Mouse (Mus musculus) thymus, adult 2 months (tissue): ENCODE data around the gene Adgre5.

Experiments used
- CTCF ChIP-seq: fragments of 200-500 bp; IDR thresholded peaks from 2 replicates; pipeline ENCODE4 v1.5.1; 2012; ENCODE audit warnings: mild to moderate bottlenecking, control low read depth, low read length, moderate library complexity, borderline replicate concordance; ENCODE audit not compliant: control insufficient read depth, poor library complexity, insufficient read depth; ENCODE audit errors: extremely low read depth
- POLR2A ChIP-seq: fragments of 200-500 bp; IDR thresholded peaks from 2 replicates; pipeline ENCODE4 v1.6.1; 2012; ENCODE audit warnings: mild to moderate bottlenecking, low read length, control low read depth, moderate library complexity; ENCODE audit not compliant: control insufficient read depth, poor library complexity, insufficient read depth; ENCODE audit errors: extremely low read depth

DNA sequence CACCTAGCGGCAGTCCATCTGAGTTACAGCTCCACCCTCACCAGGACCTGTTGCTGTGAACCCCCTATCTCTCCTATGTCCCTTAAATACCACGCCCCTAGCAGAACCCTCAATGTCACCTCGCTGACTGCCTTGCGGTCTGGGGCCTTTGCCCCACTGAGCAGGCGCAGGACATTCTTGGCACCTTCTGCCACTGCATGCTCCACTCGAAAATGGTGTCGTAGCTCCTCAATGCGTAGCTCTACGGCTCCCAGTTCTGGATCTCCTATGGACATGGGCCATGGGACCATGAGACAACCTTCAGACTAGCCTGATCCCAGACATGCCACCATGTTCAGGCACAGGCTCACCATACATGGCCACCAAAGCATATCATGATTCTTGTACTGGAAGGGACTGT is 56.6 kb downstream of the Adgre5 start:
- TF ChIP-seq POLR2A (no peak), CTCF (no peak)
